Mouse (Mus musculus) layer of hippocampus, postnatal 14 days (tissue): ENCODE measurements at regions not wholly inside any gene's neighbourhood (a gene's known extent, or its start where the extent isn't known, plus 50 kb on each side); places are given as distances from the start of the nearest gene placed in this dataset.
A peak's percentile ranks its signal among the peaks of the same experiment; 100 is the strongest.

ENCODE experiments used
- DNase-seq, 2 experiments: peaks; one replicate each; pipeline ENCODE4 v3.0.0; 2021 to 2022; ENCODE audit warnings: low spot score in 2 of 2, mixed read lengths in 1 of 2

DNA sequence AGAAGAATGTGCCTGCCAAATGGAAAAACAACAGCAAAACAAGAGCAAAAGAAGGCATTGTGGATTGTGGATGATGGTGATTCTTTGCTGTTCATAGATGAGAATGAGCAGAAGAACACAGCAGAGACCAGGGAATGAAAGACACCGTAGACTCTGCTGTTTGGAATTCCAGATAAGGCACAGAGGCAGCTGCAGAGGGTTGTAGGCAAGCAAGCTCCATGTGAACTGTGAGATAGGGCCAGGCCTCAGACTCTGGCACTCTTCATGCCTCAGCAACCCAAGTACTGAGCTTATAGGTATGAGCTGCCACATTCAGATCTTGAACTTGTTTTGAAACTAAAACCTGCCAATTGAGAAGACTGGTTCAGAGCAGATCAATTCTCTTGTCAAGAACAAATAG lies 223.3 kb upstream of the Veph1 start:
- DNase-seq = no peak

DNA sequence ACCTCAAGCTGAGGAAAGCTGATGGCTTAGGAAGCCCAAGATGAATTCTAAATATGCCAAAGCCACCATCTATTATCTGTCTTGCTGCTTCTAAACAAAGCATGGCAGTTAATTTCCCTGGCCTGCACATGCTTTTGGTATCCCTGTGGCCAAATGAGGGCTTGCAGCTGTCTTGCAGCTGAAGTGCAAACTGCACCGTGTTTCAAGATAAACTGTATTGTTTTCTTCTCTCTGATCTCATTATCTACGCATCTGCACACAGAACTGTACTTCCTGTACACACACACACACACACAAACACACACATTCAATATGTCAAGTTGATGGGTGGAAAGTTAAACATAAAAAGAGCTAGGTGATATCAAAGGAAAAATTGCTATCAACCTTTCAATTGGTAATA lies 221.7 kb upstream of the Veph1 start:
- no peak for DNase-seq

- DNase-seq = no peak
Observed at GRCm38 (mm10) chr3:66515773-66516406, 219.3 kb upstream of the Veph1 start.

- DNase-seq = no peak
Observed at GRCm38 (mm10) chr3:66514587-66514986, 217.9 kb upstream of the Veph1 start.

- no peak for DNase-seq
Observed at GRCm38 (mm10) chr3:66512408-66512807, 215.8 kb upstream of the Veph1 start.

DNA sequence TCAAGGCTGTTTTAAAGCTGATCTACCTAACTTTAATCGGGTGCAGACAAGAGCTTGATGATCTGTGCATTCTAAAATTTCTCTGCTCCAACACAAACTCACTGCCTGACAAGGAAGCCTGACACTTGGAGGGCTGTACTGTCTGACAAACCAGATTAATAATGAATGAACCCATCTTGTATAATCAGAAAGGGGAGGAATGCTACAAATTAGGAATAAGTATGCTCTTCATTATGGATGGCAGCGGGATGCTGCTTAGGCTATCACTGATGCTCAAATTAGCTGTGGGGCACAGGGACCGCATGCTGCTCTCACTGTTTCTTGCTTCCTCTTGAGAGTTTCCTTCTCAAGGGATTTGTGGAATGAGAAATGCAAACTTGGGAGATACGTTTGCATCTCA lies 213.8 kb upstream of the Veph1 start:
- DNase-seq = no peak

GRCm38 (mm10) chr3:66506125-66506524 lies 209.5 kb upstream of the Veph1 start:
- no peak for DNase-seq

GRCm38 (mm10) chr3:66505476-66506076 lies 208.9 kb upstream of the Veph1 start:
- no peak for DNase-seq

DNA sequence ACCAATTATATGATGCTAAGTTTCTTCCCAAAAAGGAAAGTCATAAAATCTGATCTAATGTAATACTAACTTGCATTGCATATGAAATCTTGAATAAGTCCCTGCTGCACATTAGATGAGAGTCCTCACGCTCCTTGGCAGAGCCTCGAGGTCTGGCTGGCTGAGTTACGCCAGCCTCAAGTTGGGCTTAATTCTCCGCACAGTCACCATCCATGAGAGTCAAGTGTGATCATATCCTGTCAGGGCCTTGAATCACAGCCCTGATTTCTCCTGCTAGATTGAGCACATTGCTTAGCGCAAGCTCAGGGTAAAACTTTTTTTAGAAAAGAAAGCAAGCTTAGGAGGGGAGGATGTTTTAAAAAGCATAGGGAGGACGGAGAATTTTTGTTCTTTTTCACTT lies 208.1 kb upstream of the Veph1 start:
- no peak for DNase-seq

GRCm38 (mm10) chr3:66503615-66504014 lies 207.0 kb upstream of the Veph1 start:
- no peak for DNase-seq

- no peak for DNase-seq
Observed at GRCm38 (mm10) chr3:66501865-66502264, 205.2 kb upstream of the Veph1 start.

GRCm38 (mm10) chr3:66494442-66495113 lies 197.9 kb upstream of the Veph1 start:
- DNase-seq = no peak

DNA sequence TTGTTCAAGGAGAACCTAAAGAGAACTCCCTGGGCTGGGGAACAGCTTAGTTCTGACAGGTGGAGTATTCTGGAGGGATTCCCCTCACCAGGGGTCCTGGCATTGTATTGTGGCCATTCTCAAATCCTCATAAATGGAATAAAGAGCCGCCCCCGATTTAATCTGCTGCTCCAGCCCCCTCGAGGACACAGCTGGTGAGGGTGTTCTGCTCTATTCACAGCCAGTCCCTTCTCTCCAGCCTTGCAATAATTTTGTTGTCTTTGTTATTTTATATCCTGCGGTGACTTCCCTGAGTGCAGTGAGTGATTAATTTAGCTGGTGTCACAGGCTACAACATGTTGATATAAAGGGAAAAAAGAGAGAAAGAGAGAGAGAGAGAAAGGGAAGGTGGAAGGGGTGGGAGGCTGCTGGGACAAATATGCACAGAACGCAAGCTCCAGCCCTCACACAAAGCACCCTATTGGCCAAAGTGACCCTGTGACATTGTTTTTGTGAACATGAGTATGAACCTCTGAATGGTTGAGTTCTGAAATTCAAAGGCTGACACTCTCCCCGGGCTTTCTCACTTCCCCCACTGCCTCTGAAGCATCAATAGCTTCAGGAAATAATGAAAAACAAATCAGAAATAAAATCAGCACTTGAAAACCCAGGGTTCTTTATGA lies 194.2 kb upstream of the Veph1 start:
- no peak for DNase-seq

- no peak for DNase-seq
Observed at GRCm38 (mm10) chr3:66488724-66489123, 192.1 kb upstream of the Veph1 start.

DNA sequence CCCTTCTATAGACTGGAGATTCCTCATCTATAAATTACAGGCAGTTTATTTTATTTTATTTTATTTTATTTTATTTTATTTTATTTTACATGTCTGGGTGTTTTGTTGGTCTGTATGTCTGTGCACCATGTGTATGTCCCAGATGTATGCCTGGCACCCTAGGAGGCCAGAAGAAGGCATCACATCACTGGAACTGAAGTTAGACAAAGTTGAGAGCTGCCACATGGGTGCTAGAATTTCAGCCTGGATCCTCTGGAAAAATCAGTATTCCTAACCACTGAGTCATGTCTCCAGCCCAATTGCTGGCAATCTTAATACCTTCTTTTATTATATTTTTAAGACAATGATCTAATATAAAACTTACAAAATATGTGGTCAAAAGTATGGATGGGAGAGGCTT lies 190.0 kb upstream of the Veph1 start:
- no peak for DNase-seq

DNA sequence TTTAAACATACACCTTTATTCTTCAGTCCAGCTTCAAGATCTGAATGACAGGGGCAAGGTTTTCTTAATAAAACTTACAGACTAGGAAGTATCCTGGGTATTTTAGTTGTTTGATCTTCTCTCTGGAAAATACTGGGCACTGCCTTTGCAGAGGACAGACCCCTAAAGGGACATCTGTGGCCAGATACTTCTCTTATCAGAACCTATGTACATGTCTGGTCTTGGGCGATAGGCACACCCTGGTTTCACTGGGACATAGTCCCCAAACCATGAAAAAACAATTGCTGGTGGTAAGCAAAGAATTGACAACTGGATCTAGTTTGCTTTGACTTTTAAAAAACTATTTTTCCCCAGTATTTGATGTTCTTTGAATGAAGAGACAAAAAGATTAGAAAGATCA lies 189.5 kb upstream of the Veph1 start:
- DNase-seq = no peak

GRCm38 (mm10) chr3:66480718-66481117 lies 184.1 kb upstream of the Veph1 start:
- DNase-seq = peak in 1 of 2 experiments; percentile 4

GRCm38 (mm10) chr3:66479266-66479665 lies 182.6 kb upstream of the Veph1 start:
- DNase-seq = no peak

DNA sequence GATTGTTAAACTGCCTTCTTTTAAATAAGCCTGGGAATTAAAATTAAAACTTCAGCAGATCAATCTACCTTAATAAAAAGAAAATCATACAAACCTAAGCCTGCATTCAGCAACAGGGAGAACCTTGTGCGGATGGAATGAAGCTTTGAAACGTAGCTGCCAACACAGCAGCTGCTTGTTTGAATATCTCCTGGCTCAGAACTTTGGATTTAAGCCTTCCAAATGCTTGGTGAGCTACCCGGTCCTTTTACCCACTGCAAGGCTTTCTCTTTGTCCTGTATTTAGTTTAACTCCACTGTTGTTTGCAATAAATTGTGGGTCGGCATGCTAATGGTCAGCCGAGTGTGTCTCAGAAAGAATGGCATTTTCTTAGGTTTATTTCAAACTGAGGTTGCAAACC lies 169.7 kb upstream of the Veph1 start:
- DNase-seq = peak in 1 of 2 experiments; percentile 48

DNA sequence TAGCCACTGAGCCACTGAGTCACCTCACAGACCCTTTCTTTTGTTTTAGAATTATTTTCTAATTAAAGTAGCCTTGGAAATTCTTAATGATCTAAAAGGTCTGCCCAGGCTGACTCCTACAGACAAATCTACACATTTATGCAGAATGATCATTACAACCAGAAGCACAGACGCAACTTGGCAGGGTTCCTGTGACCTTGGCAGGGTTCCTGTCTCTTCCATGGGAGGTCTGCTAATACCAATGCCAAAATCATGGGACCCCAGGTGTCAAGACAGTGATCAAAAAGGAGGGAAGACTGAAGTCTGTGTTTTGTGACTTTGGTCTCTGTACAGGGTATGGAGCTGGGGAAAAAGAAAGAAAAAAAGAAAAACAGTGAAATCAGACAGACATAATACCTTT lies 168.7 kb upstream of the Veph1 start:
- no peak for DNase-seq

GRCm38 (mm10) chr3:66462341-66462740 lies 165.7 kb upstream of the Veph1 start:
- no peak for DNase-seq
